Comparison of ENCODE assay signal across 10 mouse cellular contexts in genomic region chr6:5010553-5011416, GRCm38 (mm10).
A peak's percentile ranks its signal among the peaks of the same experiment; 100 is the strongest.
DNase-seq lines count a peak whose midpoint lies in the region; ATAC-seq lines count a peak whose summit lies in the region.
"Had no signal": no experiment of that assay in that cellular context is flagged by ENCODE, and none has a peak within 500 bp of the region (broad histone marks: within the 10 kb centered on the region; RNA-seq: fewer than 3 reads in every experiment).

No protein-coding gene starts in this region.

- H3K4me1 ChIP-seq in hindbrain, embryonic 13.5 days (replicated peaks), result peaks cover 19% of the 10 kb centered on the region
- H3K4me1 ChIP-seq in neural tube, embryonic 11.5 days (ENCODE audit: control insufficient read depth, insufficient read depth, low read length), result peaks cover 17% of the 10 kb centered on the region

- peak; percentile 41 for DNase-seq in heart, adult 11 months
- DNase-seq in heart, adult 18-20 months, result no peak
- DNase-seq in embryo, embryonic 9.5 days (ENCODE audit: extremely low spot score), result peak; percentile 57
- DNase-seq in neural tube, embryonic 11.5 days (ENCODE audit: low spot score), result peak; percentile 59
- DNase-seq in adrenal gland, postnatal 14 days, result no peak
- no peak for DNase-seq in right cerebral cortex, postnatal 4 days
- no peak for DNase-seq in urinary bladder, adult 2 months (ENCODE audit: low spot score)
- DNase-seq: kidney, adult 11 months; spleen, adult 18-20 months had no signal

- no peaks in the 10 kb centered on the region for H3K9me3 ChIP-seq in hindbrain, embryonic 13.5 days
- no peaks in the 10 kb centered on the region for H3K9me3 ChIP-seq in neural tube, embryonic 11.5 days (ENCODE audit: control insufficient read depth, low read length)

- peak overlapping the region; percentile 10; the same call in 1 of the 2 replicates for H3K27ac ChIP-seq in hindbrain, embryonic 13.5 days
- H3K27ac ChIP-seq in neural tube, embryonic 11.5 days (ENCODE audit: low read depth, low read length), result no peak overlapping the region

- no peak overlapping the region for H3K9ac ChIP-seq in hindbrain, embryonic 13.5 days
- H3K9ac ChIP-seq in neural tube, embryonic 11.5 days (ENCODE audit: low read length), result no peak overlapping the region

- H3K4me3 ChIP-seq in hindbrain, embryonic 13.5 days, result no peak overlapping the region
- H3K4me3 ChIP-seq in neural tube, embryonic 11.5 days (ENCODE audit: low read depth, low read length), result no peak overlapping the region

- ATAC-seq in hindbrain, embryonic 13.5 days (ENCODE audit: low FRiP score), result peak; percentile 71
- ATAC-seq in neural tube, embryonic 11.5 days (ENCODE audit: insufficient read depth, low FRiP score, low TSS enrichment), result peak; percentile 45

- H3K36me3 ChIP-seq in hindbrain, embryonic 13.5 days, result no peaks in the 10 kb centered on the region
- no peaks in the 10 kb centered on the region for H3K36me3 ChIP-seq in neural tube, embryonic 11.5 days (ENCODE audit: control insufficient read depth, insufficient read depth, low read length)

- 12% methylated on average over 11 of the region's 11 CpGs for WGBS in hindbrain, embryonic 13.5 days
- WGBS in neural tube, embryonic 11.5 days, result 21% methylated on average over 11 of the region's 11 CpGs

- H3K27me3 ChIP-seq in hindbrain, embryonic 13.5 days, result no peaks in the 10 kb centered on the region
- no peaks in the 10 kb centered on the region for H3K27me3 ChIP-seq in neural tube, embryonic 11.5 days (ENCODE audit: control insufficient read depth, insufficient read depth, low read length)

- H3K4me2 ChIP-seq in hindbrain, embryonic 13.5 days, result no peak overlapping the region
- no peak overlapping the region for H3K4me2 ChIP-seq in neural tube, embryonic 11.5 days (ENCODE audit: low read depth)

Comparison
In these comparisons a context has a peak if more than half of its experiments do, and no peak if none do; other contexts are left out.
1. DNase-seq: peak in heart, adult 11 months (single experiment), embryo, embryonic 9.5 days (single experiment) and neural tube, embryonic 11.5 days (single experiment); none in heart, adult 18-20 months (0 of 2), adrenal gland, postnatal 14 days (single experiment), right cerebral cortex, postnatal 4 days (single experiment) and urinary bladder, adult 2 months (single experiment).